Mouse (Mus musculus) heart, adult 2 months (tissue): ENCODE measurements around the gene Ttc4.

Experiments used
- CTCF ChIP-seq: fragments of 200-600 bp; IDR thresholded peaks from 2 replicates; pipeline ENCODE4 v1.8.1; 2022; ENCODE audit warnings: antibody characterized with exemption, mild to moderate bottlenecking, moderate library complexity
- EP300 ChIP-seq: fragments of 200-500 bp; IDR thresholded peaks from 2 replicates; pipeline ENCODE4 v1.6.1; 2011; ENCODE audit warnings: low read depth, low read length, control low read depth; ENCODE audit not compliant: insufficient read depth
- POLR2A ChIP-seq: fragments of 200-500 bp; IDR thresholded peaks from 2 replicates; pipeline ENCODE4 v1.6.1; 2011; ENCODE audit warnings: mild to moderate bottlenecking, low read depth, low read length, control low read depth; ENCODE audit not compliant: insufficient read depth

GRCm38 (mm10) chr4:106614180-106614797, 64.5 kb downstream of the Ttc4 start:
- no peak for TF ChIP-seq POLR2A
- TF ChIP-seq EP300: no peak
- TF ChIP-seq CTCF: peak; percentile 92
